Mouse (Mus musculus): ENCODE results near the gene Mtcl1.

The Mtcl1 gene
- long read RNA-seq, experiment 1, partial matches to known transcripts, result 2 of 2 reads
- long read RNA-seq, experiment 1, other reads (novel, unspliced or antisense), result 0 of 2 reads
- long read RNA-seq, experiment 2, partial matches to known transcripts, result 1 of 2 reads
- long read RNA-seq, experiment 2, other reads (novel, unspliced or antisense), result 0 of 2 reads

- intact Hi-C loops (cut with DNase I), result loop anchor here (2.0 to 5.0 kb wide), 2 partner anchors 52 to 215 kb away; no protein-coding TSS in a partner anchor
Measured at GRCm38 (mm10) chr17:66449460-66450341, at the start of gene Mtcl1. Gene Mtcl1 (minus strand): TSS chr17:66449750.

- intact Hi-C loops (cut with DNase I), result no loop called here
Measured at GRCm38 (mm10) chr17:66498598-66498997, 49.0 kb upstream of the Mtcl1 start.

- intact Hi-C loops (cut with DNase I), result no loop called here
Measured at GRCm38 (mm10) chr17:66496589-66496988, 47.0 kb upstream of the Mtcl1 start.

- intact Hi-C loops (cut with DNase I), result no loop called here
Measured at GRCm38 (mm10) chr17:66490022-66490601, 40.6 kb upstream of the Mtcl1 start.

GRCm38 (mm10) chr17:66486576-66486975 is 37.0 kb upstream of the Mtcl1 start:
- intact Hi-C loops (cut with DNase I), result loop anchor here (2.0 to 5.0 kb wide), 2 partner anchors 28 to 249 kb away; no protein-coding TSS in a partner anchor

- intact Hi-C loops (cut with DNase I), result loop anchor here (2.0 to 5.0 kb wide), 2 partner anchors 27 to 248 kb away; no protein-coding TSS in a partner anchor
Measured at GRCm38 (mm10) chr17:66485742-66486141, 36.2 kb upstream of the Mtcl1 start.

- intact Hi-C loops (cut with DNase I), result loop anchor here (5.0 kb wide), 1 partner anchor 248 kb away; no protein-coding TSS in a partner anchor
Measured at GRCm38 (mm10) chr17:66484965-66485364, 35.4 kb upstream of the Mtcl1 start.

GRCm38 (mm10) chr17:66483651-66484454 is 34.3 kb upstream of the Mtcl1 start:
- intact Hi-C loops (cut with DNase I), result no loop called here

- intact Hi-C loops (cut with DNase I), result no loop called here
Measured at GRCm38 (mm10) chr17:66481295-66481694, 31.7 kb upstream of the Mtcl1 start.

GRCm38 (mm10) chr17:66480491-66481278 is 31.1 kb upstream of the Mtcl1 start:
- intact Hi-C loops (cut with DNase I), result no loop called here

- intact Hi-C loops (cut with DNase I), result no loop called here
Measured at GRCm38 (mm10) chr17:66479813-66480490, 30.4 kb upstream of the Mtcl1 start.

GRCm38 (mm10) chr17:66479311-66479710 is 29.8 kb upstream of the Mtcl1 start:
- intact Hi-C loops (cut with DNase I), result no loop called here

GRCm38 (mm10) chr17:66473205-66473604 is 23.7 kb upstream of the Mtcl1 start:
- intact Hi-C loops (cut with DNase I), result no loop called here

GRCm38 (mm10) chr17:66471775-66472174 is 22.2 kb upstream of the Mtcl1 start:
- intact Hi-C loops (cut with DNase I), result no loop called here

GRCm38 (mm10) chr17:66471252-66471651 is 21.7 kb upstream of the Mtcl1 start:
- intact Hi-C loops (cut with DNase I), result no loop called here

- intact Hi-C loops (cut with DNase I), result no loop called here
Measured at GRCm38 (mm10) chr17:66470020-66470419, 20.5 kb upstream of the Mtcl1 start.

- intact Hi-C loops (cut with DNase I), result no loop called here
Measured at GRCm38 (mm10) chr17:66457278-66457677, 7.7 kb upstream of the Mtcl1 start.

- intact Hi-C loops (cut with DNase I), result loop anchor here (2.0 kb wide), 1 partner anchor 216 kb away; no protein-coding TSS in a partner anchor
Measured at GRCm38 (mm10) chr17:66451143-66451542, 1.6 kb upstream of the Mtcl1 start.

GRCm38 (mm10) chr17:66450526-66451070 is 1.0 kb upstream of the Mtcl1 start:
- intact Hi-C loops (cut with DNase I), result loop anchor here (2.0 kb wide), 1 partner anchor 216 kb away; no protein-coding TSS in a partner anchor

All from adrenal gland (tissue).